Mouse (Mus musculus): ENCODE measurements around the gene Smbd1.

Smbd1 gene

DNA sequence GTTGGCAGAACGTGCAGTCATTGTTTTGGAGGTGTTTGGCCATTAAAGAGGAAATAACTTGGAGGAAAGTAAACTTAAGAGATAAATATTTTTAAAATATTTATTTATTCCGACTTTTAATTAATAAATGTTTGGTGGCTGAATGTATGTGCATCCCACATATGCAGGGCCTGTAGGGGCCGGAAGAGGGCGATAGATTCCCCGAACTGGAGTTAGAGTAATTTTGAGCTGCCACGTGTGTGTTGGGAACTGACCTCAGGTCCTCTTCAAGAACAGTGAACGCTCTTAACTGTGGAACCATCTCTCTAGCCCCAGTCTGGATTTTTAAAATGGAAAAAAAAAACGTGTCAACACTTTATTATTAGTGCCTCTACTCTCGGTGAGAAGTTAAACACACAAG lies 3.1 kb upstream of the Smbd1 start:
- no peak for DNase-seq (ENCODE audit: low read depth, low spot score)

DNA sequence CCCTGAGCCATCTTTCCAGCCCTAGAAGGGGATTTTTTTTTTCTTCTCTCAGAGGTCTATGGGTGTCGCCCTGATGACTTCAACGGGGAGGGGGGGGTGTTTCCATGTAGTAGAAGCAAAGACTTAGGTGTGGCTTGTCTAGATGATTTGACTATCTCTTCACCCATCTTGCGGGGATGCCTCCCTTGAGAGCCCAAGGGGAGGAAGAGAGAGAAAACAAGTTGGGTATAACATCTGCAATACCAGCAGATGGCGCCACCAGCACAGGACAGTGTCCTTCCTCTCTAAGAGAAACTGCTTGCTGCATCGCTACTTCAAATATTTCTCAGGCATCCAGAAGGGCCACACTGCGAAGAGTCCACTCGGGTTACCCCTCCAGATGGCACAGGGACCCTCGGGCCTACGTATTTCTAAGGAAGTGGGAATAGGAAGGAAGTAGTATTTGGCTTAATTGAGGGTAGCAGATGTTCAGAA lies 2.6 kb upstream of the Smbd1 start:
- peak; percentile 80 for DNase-seq (ENCODE audit: low read depth, low spot score)

DNA sequence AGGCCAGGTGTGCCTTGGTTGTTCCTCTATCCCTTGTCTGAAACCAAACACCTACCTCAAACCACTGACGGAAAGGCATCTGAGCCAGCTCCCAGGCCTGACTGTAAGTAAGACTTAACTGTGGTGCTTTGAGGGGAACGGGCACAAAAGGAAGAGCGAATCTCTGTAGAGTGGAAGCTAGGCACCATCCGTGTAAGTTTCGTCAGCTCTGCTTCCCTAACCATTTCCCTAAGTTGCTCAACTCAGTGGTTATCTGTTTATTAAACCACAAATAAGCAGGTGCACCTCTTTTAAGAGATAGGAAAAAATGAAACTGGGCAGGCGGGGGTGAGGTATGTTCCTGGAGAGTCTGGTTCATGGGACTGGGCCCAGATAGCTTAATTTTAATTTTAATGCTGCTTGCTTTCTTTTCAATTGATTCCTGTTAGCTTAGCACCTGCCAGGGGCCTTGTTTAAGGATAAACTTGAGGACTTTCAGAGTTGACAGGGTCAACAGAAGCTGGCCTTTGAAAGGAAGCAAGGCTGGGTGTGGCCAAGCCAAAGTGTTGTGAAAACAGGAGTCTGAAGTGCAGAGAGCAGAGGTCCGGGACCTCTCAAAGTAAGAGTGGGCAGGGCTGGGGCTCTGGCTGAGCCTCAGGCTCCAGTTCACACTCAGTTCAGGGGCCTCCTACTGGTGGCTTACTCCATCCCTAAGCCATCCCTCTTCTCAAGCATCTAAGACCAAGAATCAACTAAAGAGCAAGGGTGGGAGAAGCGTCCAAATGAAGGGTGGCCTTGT lies 2.7 kb downstream of the Smbd1 start:
- DNase-seq (ENCODE audit: low read depth, low spot score), result no peak

GRCm38 (mm10) chr16:32805151-32805550 lies 5.1 kb downstream of the Smbd1 start:
- no peak for DNase-seq (ENCODE audit: low read depth, low spot score)

DNA sequence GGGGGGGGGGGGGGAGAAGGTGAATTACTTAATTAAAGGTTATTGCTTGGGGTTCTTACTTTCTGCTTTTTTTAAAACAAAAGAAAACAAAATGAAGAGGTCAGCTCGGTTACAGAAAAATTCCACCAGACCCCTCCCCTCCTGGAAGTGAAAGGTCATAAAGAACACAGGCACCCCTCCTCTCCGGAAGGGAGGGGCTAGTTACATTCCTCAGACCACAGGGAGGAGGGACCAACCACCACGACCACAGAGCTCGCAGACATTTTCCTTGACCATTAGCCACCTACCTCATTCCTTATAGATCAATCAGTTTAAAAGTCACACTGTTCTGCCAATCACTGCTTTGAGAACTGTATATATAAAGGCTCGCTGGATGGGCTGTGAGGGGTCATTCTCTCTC lies 6.4 kb downstream of the Smbd1 start:
- DNase-seq (ENCODE audit: low read depth, low spot score), result no peak

GRCm38 (mm10) chr16:32803252-32803853 lies 6.9 kb downstream of the Smbd1 start:
- DNase-seq (ENCODE audit: low read depth, low spot score), result no peak

DNA sequence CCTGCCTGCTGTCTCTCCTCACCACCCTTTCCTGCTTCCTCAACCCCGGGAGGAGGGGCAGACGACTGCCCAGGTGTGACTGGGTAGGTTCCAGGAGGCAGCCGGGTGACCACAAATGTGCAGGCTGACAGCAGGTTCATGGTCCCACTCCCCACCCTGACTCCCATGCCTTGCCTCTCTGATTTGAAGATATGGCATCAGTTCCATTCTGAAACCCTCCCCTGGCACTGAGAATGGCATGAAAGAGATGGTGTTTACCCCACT lies 12.9 kb downstream of the Smbd1 start, which contains the start of gene Muc20:
Gene Muc20 (minus strand): TSS at position 10 of the 264 bp plus-strand sequence.
- DNase-seq (ENCODE audit: low read depth, low spot score), result no peak

DNA sequence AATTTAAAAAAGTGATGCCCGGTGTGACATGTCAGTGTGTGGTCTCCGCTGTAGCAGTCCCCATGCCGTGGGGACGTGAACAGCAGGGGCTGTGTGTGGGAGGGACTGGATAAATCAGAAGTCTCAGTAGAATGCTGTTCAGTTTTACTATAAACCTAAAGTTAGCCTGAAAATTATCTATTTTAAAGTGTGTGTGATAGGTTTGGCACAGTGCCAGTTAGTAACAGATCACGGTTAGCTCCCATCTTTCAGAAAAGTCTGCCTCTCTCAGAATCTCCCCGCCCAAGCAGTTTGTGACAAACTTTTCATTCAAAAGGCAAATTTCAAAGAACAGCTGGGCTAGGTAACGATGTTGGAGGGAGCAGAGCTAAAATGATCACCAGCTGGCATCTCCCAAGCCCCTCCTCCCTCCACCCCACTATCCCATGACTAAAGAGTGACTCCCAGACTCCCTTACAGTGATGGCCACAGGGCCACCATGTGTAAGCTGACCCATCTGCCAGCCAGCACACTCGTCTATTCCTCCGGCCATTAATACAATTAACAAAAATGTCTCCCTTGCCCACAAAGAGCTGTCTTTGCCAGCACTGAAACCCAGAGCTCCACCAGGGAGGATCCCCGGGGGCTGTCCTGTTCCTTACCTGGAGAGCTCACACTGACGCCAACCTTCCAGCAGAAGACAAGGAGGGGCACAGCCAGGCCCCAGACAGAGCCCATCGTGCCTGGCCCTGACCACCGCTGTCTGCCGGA lies 13.4 kb downstream of the Smbd1 start:
- no peak for DNase-seq (ENCODE audit: low read depth, low spot score)

- no peak for DNase-seq (ENCODE audit: low read depth, low spot score)
Measured at GRCm38 (mm10) chr16:32795177-32795576, 15.1 kb downstream of the Smbd1 start.

GRCm38 (mm10) chr16:32790056-32790455 lies 20.2 kb downstream of the Smbd1 start:
- no peak for DNase-seq (ENCODE audit: low read depth, low spot score)

GRCm38 (mm10) chr16:32784840-32785239 lies 25.4 kb downstream of the Smbd1 start:
- DNase-seq (ENCODE audit: low read depth, low spot score), result peak; percentile 55

DNA sequence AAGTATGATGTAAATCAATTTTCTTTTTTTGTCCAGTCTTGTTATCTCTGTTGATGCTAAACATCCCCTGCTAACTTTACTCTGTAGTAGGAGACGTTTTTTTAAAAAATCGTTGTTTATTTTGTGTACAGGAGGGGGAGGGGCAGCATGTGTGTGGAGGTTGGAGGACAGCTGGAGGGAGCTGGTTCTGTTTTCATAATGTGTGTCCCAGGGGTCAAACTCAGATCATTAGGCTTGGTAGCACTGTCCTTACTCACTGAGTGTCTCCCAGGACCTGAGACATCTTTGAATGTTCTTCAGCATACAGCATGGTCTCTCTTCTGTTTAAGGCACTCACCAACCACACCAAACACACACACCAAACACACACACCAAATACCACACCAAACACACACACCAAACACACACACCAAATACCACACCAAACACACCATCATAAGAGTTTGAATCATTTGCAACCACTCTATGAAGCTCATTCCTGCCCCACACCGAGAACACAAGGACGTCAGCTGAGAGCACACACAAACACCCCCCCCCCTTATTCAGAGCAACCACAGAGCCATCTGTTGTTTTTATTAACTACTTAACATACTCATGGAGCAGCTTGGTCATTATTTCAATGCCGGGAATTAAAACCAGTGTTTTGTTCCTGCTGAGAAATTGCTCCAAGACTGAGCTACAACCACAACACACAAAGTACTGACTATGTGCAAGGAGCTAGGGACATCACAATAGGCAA lies 26.8 kb downstream of the Smbd1 start:
- DNase-seq (ENCODE audit: low read depth, low spot score), result no peak

- no peak for DNase-seq (ENCODE audit: low read depth, low spot score)
Measured at GRCm38 (mm10) chr16:32778956-32779355, 31.3 kb downstream of the Smbd1 start.

DNA sequence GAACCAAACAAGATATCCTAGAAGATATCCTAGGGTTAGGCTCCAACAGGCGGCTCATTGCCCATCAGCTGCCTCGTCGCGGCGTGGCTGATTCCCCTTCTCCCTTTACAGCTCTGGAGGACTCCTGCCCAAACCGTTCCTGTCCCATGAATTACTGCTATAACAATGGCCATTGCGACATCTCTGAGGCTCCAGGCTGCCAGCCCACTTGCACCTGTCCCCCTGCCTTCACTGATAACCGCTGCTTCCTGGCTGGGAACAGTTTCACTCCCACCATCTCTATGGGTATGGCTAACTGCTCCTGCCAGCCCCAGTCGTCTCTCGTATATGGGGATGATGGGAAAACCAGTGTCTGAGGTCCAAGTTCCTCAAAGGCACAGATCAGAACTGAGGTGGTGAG lies 33.6 kb downstream of the Smbd1 start:
- DNase-seq (ENCODE audit: low read depth, low spot score), result no peak

GRCm38 (mm10) chr16:32766904-32767303 lies 43.4 kb downstream of the Smbd1 start:
- DNase-seq (ENCODE audit: low read depth, low spot score), result no peak

- no peak for DNase-seq (ENCODE audit: low read depth, low spot score)
Measured at GRCm38 (mm10) chr16:32764961-32765360, 45.3 kb downstream of the Smbd1 start.

GRCm38 (mm10) chr16:32764550-32764949 lies 45.7 kb downstream of the Smbd1 start:
- DNase-seq (ENCODE audit: low read depth, low spot score), result no peak
